Mouse (Mus musculus): ENCODE results near the gene Calml4.
A peak's percentile ranks its signal among the peaks of the same experiment; 100 is the strongest.
"Not testable (repeated sequence)": the region's sequence is repeated elsewhere in the genome, so short reads cannot be mapped to it uniquely, and the experiment has no call there.

Gene Calml4

DNA sequence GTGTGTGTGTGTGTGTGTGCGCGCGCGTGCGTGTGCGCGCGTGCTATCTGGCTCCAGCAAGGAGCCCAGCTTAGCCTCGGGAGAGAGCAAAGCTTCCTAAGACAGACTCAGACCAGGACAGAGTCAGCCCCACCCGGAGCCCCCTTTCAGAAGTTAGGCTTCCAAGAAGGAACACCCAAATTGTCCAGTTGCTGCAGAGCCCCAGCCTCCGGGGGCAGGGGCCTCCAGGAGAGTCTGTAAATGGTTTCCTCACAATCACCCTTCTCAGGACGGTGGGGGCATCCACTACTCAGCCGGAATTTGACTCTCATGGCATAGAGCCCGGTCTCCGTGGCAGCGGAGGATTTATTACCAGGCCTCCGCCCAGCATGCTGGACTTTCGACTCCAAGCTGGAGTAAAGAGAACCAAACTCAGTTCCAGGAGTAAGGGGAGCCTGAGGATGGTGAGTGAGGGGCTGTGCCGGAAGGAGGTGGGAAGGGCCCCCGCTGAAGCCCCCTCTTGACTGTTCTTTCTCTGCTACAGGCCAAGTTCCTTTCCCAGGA lies at the start of gene Calml4:
Gene Calml4, plus strand, starts transcription at position 362 of the 543 bp plus-strand sequence.
- peak; percentile 95 for DNase-seq

- no peak for DNase-seq
Observed at GRCm38 (mm10) chr9:62810095-62810494, 47.8 kb upstream of the Calml4 start.

DNA sequence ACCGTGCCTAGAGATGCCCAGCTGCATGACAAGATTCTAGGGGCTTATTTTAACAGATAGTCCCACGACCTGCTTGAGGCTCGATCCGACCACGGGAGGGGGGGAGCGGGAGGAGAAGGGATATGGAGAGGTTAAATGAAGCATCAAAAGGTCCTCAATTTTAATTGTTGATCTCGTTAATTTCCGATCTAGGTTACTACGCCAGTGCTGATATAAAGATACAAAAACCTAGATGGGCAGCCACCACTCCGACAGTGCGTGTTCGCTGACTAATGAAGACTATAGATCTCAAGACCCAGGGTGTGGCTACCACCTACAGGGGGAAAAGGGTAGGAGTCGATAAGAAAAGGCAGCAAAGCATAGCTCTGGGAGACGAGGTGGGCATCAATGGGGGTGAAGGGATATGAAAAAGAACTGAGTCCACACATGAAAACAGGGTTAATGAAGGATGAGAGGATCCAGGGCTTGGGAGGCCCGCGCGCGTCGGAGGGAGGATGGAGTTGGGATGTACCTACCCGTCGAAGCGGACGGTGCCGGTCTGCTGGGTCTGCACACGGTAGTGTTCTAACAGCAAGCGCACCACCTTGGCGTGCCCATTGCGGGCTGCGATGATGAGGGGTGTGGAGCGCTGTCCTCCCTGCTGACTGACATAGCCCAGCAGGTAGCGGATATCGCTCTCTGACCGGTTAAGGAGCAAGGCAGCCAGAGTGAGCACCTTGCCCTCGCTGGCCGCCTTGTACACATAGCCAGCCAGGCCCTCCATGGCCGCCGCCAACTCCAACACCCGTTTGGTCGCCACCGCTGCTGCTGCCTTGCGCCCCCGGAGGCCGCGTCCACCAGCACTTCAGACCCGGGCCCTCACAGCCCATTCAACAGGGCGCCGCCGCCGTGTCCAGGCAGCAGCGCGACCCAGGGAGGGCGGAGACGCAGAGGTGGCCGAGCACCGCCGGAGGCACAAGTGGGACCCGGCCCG lies 47.1 kb upstream of the Calml4 start:
- no peak for DNase-seq

DNA sequence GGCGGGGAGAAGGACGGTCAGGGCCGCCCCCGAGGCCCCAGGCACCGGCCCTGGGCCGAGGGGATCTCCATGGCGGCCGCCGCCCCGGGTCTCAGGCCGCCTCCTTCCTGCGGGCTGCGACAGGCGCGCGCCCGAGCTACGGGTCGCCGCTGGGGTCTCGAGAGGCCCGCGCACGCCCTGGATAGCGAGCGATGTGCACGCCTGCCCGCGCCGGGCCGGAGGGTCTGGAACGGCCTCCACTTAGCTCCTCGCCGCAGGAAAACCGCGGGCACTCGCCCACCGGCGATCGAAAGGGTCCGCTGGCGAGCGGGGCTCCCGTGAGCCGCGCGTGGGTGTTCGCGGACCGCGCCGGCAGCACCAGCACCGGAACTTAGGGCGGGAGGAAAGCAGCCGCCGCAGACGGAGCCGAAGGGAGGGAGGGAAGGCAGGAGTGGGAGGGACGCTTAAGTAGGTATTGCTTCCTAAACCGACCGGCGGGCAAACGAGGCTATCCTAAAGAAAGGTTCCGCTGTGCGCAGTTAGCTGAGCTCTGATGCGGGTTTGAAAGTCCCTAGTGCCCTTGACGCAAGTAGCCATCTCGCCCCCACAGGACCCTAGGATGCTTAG lies 46.3 kb upstream of the Calml4 start, which contains the start of gene Fem1b:
Gene Fem1b, minus strand, starts transcription at position 419 of the 606 bp plus-strand sequence.
- peak; percentile 93 for DNase-seq

GRCm38 (mm10) chr9:62812216-62813049 lies 45.4 kb upstream of the Calml4 start:
- no peak for DNase-seq

DNA sequence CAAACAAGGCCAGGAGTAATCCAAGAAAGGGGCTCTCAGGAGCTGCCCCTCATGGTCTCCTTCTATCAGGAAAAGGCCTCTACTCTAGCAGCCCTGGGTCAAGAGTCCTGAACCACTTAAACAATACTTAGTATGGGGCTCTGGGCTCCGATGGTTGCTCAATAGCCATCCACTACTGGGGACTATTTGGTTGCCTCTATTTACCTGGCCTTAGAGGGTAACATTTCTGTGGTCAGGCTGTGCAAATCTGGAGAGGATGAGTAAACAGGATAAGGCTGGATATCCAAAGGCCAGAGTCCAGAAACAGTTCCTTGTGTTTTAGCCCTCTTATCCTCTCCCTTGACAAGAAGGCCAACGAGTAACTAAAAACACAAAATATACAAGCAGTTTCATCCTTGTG lies 43.1 kb upstream of the Calml4 start:
- no peak for DNase-seq

DNA sequence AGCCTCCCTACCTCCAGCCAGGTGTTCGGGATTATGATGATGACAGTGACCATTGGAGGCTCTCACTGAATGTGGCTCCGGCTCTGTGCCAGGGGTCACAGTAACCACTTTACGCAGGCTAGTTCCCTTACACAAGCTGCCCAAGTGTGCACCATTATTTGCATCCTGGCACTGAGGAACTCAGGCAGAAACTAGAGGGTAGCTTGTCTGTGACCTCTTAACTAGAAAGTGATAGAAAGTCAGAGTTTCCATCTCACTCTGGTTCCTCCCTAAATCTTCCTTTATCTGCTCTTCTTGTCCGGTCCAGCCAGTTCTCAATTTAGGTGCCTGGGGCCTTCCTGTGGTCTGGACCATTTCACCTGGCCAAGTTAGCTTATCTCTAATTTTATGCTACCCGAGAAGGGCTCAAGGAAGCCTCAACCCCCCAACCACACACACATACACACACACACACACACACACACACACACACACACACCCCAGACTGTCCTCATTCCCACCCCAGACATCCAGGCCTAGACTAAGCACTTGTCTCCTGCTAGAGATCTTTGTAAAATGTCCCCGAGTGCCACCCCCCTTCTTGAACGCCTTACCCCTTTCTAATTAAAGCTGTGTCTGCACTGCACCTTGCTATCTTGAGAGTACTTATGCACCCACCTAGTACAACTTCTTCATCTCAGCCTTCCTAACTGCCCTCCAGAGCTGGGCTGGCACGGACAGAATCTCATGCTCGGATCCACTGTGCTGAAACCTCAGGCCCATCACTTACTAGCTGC lies 41.4 kb upstream of the Calml4 start:
- no peak for DNase-seq

DNA sequence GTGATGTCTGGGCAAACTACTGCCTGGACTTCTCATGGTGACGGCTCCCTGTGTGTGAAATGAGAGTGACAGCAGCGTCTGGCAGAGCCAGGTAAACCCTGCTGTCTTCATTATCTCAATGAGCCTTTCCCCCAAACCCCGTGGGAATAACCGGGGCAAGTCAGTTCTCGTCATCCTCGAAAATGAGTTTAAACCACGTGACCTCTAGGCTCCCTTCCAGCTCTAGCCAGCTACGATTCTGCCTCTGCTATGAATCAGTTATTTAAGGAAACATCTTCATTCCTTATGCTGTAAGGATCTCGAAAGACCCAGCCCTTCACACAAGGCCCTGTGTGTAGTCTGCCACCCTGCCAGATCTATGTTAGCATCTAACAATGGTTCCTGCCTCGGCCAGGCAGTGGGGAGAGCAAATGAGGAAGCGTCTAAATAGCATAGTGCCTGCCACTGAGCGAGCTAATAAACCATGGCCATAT lies 40.7 kb upstream of the Calml4 start:
- peak; percentile 31 for DNase-seq

DNA sequence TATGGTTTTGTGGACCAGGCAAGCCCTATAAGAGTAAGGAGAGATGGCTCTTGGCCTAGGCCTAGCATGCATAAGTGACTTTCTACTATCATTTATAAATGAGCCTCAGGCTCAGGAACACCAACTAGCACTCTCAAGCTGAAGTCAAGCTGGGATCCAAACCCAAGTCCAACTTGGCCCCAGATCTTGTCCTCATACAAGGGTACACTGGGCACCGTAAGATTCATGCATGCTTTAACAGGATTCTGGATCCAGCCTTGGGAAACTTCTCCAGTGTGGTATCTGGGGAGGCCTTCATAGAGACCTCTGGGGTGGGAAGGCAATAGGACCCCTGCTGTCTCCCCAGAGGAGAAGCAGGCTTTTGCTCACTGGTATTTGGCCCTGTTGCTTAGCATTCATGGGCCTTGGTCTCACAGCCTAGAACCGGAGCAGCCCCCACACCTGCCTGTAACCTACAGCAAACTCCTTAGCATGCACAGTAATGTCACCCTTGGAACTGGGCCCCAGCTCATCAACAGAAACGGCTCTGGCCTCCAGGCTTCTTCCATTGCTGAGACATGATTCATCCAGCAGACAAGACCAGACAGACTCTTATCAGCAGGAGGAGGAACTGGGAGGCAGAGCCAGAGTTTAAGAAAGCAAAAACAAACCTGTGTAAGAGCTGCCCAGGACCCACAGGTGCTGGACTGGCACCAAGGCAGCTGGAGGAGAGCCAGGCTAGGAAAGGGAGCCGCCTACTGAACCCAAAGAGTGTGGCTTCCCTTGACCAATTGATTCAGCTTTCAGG lies 39.9 kb upstream of the Calml4 start:
- no peak for DNase-seq

GRCm38 (mm10) chr9:62819494-62819893 lies 38.4 kb upstream of the Calml4 start:
- DNase-seq: no peak

GRCm38 (mm10) chr9:62819910-62820309 lies 38.0 kb upstream of the Calml4 start:
- DNase-seq: not testable (repeated sequence)

DNA sequence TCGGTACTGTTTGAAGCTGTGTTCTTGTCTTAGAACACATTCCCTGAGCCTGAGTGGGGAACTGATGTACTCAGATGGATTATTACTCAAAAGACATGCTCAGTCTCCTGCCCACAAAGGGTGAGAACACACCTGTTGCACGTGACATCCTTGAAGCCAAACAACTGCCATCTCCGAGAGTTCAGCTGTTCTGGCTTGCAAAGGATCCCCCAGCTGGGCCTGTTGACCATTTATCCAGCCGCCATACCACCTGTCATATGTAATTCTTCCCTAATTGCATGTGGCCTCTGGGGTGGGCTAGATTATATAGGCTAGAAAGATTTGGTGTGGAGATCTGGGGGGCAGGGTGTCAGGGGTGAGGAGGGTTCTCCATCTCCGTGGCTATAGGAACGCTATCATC lies 37.1 kb upstream of the Calml4 start:
- DNase-seq: no peak

- no peak for DNase-seq
Observed at GRCm38 (mm10) chr9:62821811-62822210, 36.1 kb upstream of the Calml4 start.

GRCm38 (mm10) chr9:62825791-62826393 lies 32.0 kb upstream of the Calml4 start:
- no peak for DNase-seq

GRCm38 (mm10) chr9:62826456-62826855 lies 31.4 kb upstream of the Calml4 start:
- no peak for DNase-seq

GRCm38 (mm10) chr9:62827939-62828652 lies 29.8 kb upstream of the Calml4 start:
- DNase-seq: peak; percentile 48

DNA sequence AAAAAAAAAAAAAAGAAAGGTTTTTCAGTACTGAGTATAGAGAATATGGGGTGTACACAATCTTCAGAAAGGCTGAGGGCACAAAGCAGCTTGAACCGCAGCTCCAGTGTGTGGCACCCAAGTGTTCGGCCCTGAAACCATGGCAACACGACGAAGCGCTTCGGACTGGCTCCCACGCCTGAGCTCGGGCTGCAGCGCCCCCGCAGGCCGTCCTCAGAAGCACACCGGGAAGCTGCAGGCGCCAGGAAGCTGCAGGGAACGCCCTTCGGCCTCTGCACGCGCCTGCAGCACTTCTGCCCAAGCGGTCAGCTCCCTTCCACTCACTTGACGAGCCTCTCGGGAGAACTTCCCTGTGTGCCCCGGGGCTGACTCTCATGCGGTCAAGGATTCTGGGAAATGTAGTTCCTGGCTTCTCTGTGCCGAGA lies 29.2 kb upstream of the Calml4 start:
- DNase-seq: peak; percentile 98

- DNase-seq: no peak
Observed at GRCm38 (mm10) chr9:62829877-62830276, 28.0 kb upstream of the Calml4 start.

GRCm38 (mm10) chr9:62834906-62835305 lies 23.0 kb upstream of the Calml4 start:
- no peak for DNase-seq

All from kidney, postnatal 14 days (tissue).